In the genomic region with DNA sequence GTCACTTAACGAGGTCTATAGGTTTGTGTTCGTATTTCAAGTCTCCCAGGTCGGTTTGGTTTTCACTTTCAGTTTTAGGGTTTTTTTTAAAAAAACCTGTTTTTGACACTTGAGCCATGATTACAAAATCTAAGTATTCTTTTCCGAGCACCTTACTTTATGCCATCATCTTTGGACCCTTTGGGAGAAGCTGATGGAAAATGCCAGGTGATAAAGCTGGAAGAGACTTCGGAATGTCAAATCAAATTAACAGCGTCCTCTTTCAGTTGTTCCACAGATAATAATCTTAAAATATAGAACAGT, we compare ENCODE assay signal across 8 mouse cellular contexts. TPM values are rescaled to one million over a fixed set of nuclear protein-coding genes. Genes with fewer than 3 reads are reported as not detected.
DNase-seq lines count a peak whose midpoint lies in the region; ATAC-seq and TF ChIP-seq lines count a peak whose summit lies in the region.

No protein-coding gene starts in this region.

- TF ChIP-seq POLR2A in myocyte (IDR thresholded peaks at IDR 0.05; ENCODE audit: insufficient read length, low read depth) = no peak

- peak overlapping the region; percentile 75 for H3K4me2 ChIP-seq in intestine, embryonic 14.5 days (ENCODE audit: low read length)
- H3K4me2 ChIP-seq in myocyte (ENCODE audit: low read depth) = peak overlapping the region; percentile 61

- no peak for ATAC-seq in intestine, embryonic 14.5 days (replicated peaks; ENCODE audit: low FRiP score, low TSS enrichment, low read depth)
- no peak for ATAC-seq in megakaryocyte progenitor cell, adult 5-6 weeks (replicated peaks; ENCODE audit: poor library complexity)

- H3K9ac ChIP-seq in intestine, embryonic 14.5 days (ENCODE audit: low read length) = peak overlapping the region; percentile 93

- no peak for DNase-seq in layer of hippocampus, adult 2 months (ENCODE audit: low spot score in 2 of 2)
- DNase-seq in layer of hippocampus, postnatal 10 days (ENCODE audit: low spot score in 2 of 2) = no peak
- DNase-seq in embryonic facial prominence, embryonic 10.5 days (ENCODE audit: low spot score) = no peak
- no peak for DNase-seq in intestine, embryonic 14.5 days (ENCODE audit: low spot score)
- no peak for DNase-seq in frontal cortex, adult 2 months (ENCODE audit: extremely low spot score in 1 of 2, low spot score in 1 of 2)
- DNase-seq in frontal cortex, postnatal 10 days (ENCODE audit: low spot score in 2 of 2) = no peak

- peaks cover 35% of the 10 kb centered on the region for H3K79me2 ChIP-seq in myocyte (ENCODE audit: control insufficient read depth, insufficient read depth)

- no peaks in the 10 kb centered on the region for H3K27me3 ChIP-seq in embryonic facial prominence, embryonic 10.5 days (replicated peaks; ENCODE audit: low read depth, poor library complexity, severe bottlenecking)
- no peaks in the 10 kb centered on the region for H3K27me3 ChIP-seq in intestine, embryonic 14.5 days (replicated peaks; ENCODE audit: control insufficient read depth, insufficient read depth, low read length)
- H3K27me3 ChIP-seq in myocyte (ENCODE audit: control insufficient read depth, insufficient read depth, insufficient read length) = no peaks in the 10 kb centered on the region

- peaks cover 38% of the 10 kb centered on the region for H3K36me3 ChIP-seq in embryonic facial prominence, embryonic 10.5 days (replicated peaks)
- peaks cover 29% of the 10 kb centered on the region for H3K36me3 ChIP-seq in intestine, embryonic 14.5 days (ENCODE audit: control insufficient read depth, insufficient read depth, low read length)
- peaks cover 19% of the 10 kb centered on the region for H3K36me3 ChIP-seq in myocyte (ENCODE audit: control insufficient read depth, insufficient read depth)

- peak overlapping the region; percentile 42 for H3ac ChIP-seq in myocyte (ENCODE audit: control insufficient read depth, insufficient read length)

- H3K27ac ChIP-seq in layer of hippocampus, adult 2 months = peak overlapping the region; percentile 94
- H3K27ac ChIP-seq in embryonic facial prominence, embryonic 10.5 days (replicated peaks) = peak overlapping the region; percentile 91
- H3K27ac ChIP-seq in intestine, embryonic 14.5 days (ENCODE audit: low read depth) = peak overlapping the region; percentile 82

- 0 out of 2 replicates have a peak, but pooled peaks cover 3% of the 10 kb centered on the region for H3K4me1 ChIP-seq in embryonic facial prominence, embryonic 10.5 days
- H3K4me1 ChIP-seq in intestine, embryonic 14.5 days (replicated peaks; ENCODE audit: control insufficient read depth, insufficient read depth, low read length) = no peaks in the 10 kb centered on the region

- 25% methylated on average over 6 of the region's 6 CpGs for WGBS in embryonic facial prominence, embryonic 10.5 days
- WGBS in intestine, embryonic 14.5 days = 15% methylated on average over 6 of the region's 6 CpGs

- TF ChIP-seq CTCF in layer of hippocampus, adult 2 months (conservative IDR thresholded peaks at IDR 0.05) = no peak

- peak overlapping the region; percentile 96 for H3K4me3 ChIP-seq in layer of hippocampus, adult 2 months
- peak overlapping the region; percentile 81 for H3K4me3 ChIP-seq in embryonic facial prominence, embryonic 10.5 days
- peak overlapping the region; percentile 98 for H3K4me3 ChIP-seq in intestine, embryonic 14.5 days (ENCODE audit: low read depth, low read length)
- peak overlapping the region; percentile 85 for H3K4me3 ChIP-seq in myocyte

- H3K9me3 ChIP-seq in embryonic facial prominence, embryonic 10.5 days = no peaks in the 10 kb centered on the region
- H3K9me3 ChIP-seq in intestine, embryonic 14.5 days (ENCODE audit: control insufficient read depth, low read length) = no peaks in the 10 kb centered on the region

TF ChIP-seq in myocyte, 11 proteins besides CTCF, POLR2A, EP300 and RAD21:
- TF ChIP-seq SRF (IDR thresholded peaks at IDR 0.05; ENCODE audit: control insufficient read depth, insufficient read length, low read depth) = no peak
- no peak for TF ChIP-seq USF1 (IDR thresholded peaks at IDR 0.05; ENCODE audit: low read depth)
- no peak for TF ChIP-seq TCF12 (IDR thresholded peaks at IDR 0.05; ENCODE audit: insufficient read depth, poor library complexity, severe bottlenecking)
- TF ChIP-seq CEBPB (IDR thresholded peaks at IDR 0.05; ENCODE audit: insufficient read depth, poor library complexity, severe bottlenecking) = no peak
- no peak for TF ChIP-seq MYOG (IDR thresholded peaks at IDR 0.05; ENCODE audit: control insufficient read depth in 1 of 3, insufficient read depth in 1 of 3, insufficient read length in 2 of 3, low read depth in 2 of 3)
- no peak for TF ChIP-seq POLR2AphosphoS2 (IDR thresholded peaks at IDR 0.05; ENCODE audit: insufficient read length, low read depth)
- no peak for TF ChIP-seq TCF3 (IDR thresholded peaks at IDR 0.05; ENCODE audit: insufficient read length, low read depth)
- no peak for TF ChIP-seq E2F4 (IDR thresholded peaks at IDR 0.05; ENCODE audit: insufficient read depth)
- TF ChIP-seq MAX (IDR thresholded peaks at IDR 0.05; ENCODE audit: low read depth) = no peak
TF ChIP-seq in myocyte: peak in this region for 0.

RNA-seq across cellular contexts. Expression of gene Scfd1, which starts 0.5 kb away (rescaled TPM):
- 10 to 100 TPM; 39.0 to 42.0 TPM for total RNA-seq in layer of hippocampus, adult 2 months (2021)
- total RNA-seq in layer of hippocampus, postnatal 10 days (2021) = 10 to 100 TPM; 41.1 to 46.1 TPM
- 62.3 and 63.7 TPM in 2 replicates for polyA plus RNA-seq in embryonic facial prominence, embryonic 10.5 days (2016; fragmentation: Nextera tagmentation; extraction: Ambion mirVana)
- 74.4 and 75.9 TPM in 2 replicates for polyA plus RNA-seq in intestine, embryonic 14.5 days (2014; fragmentation: Nextera tagmentation; extraction: Ambion mirVana)
- 14.3 TPM for polyA plus RNA-seq in myocyte (2012; fragmentation: generic; extraction: Trizol)
- polyA plus RNA-seq in frontal cortex, adult 2 months (2012; rRNA removed) = 24.1 and 29.8 TPM in 2 replicates
- total RNA-seq in megakaryocyte progenitor cell, adult 5-6 weeks (2015) = 74.0 and 75.1 TPM in 2 replicates
- total RNA-seq in megakaryocyte progenitor cell, adult 5-6 weeks (2017) = 89.9 and 98.9 TPM in 2 replicates

RNA-seq across cellular contexts. Expression of gene G2e3, which starts 30.0 kb away (rescaled TPM):
- 10 to 100 TPM; 12.4 to 14.7 TPM for total RNA-seq in layer of hippocampus, adult 2 months (2021)
- 10 to 100 TPM; 14.5 to 16.6 TPM for total RNA-seq in layer of hippocampus, postnatal 10 days (2021)
- polyA plus RNA-seq in embryonic facial prominence, embryonic 10.5 days (2016; fragmentation: Nextera tagmentation; extraction: Ambion mirVana) = 45.4 and 48.4 TPM in 2 replicates
- 28.4 and 32.2 TPM in 2 replicates for polyA plus RNA-seq in intestine, embryonic 14.5 days (2014; fragmentation: Nextera tagmentation; extraction: Ambion mirVana)
- 1.5 TPM for polyA plus RNA-seq in myocyte (2012; fragmentation: generic; extraction: Trizol)
- 8.1 and 8.6 TPM in 2 replicates for polyA plus RNA-seq in frontal cortex, adult 2 months (2012; rRNA removed)
- 25.5 and 31.9 TPM in 2 replicates for total RNA-seq in megakaryocyte progenitor cell, adult 5-6 weeks (2015)
- 25.9 and 27.8 TPM in 2 replicates for total RNA-seq in megakaryocyte progenitor cell, adult 5-6 weeks (2017)
